Mouse (Mus musculus): ENCODE measurements at regions not wholly inside any gene's neighbourhood (a gene's known extent, or its start where the extent isn't known, plus 50 kb on each side); places are given as distances from the start of the nearest gene placed in this dataset.

DNA sequence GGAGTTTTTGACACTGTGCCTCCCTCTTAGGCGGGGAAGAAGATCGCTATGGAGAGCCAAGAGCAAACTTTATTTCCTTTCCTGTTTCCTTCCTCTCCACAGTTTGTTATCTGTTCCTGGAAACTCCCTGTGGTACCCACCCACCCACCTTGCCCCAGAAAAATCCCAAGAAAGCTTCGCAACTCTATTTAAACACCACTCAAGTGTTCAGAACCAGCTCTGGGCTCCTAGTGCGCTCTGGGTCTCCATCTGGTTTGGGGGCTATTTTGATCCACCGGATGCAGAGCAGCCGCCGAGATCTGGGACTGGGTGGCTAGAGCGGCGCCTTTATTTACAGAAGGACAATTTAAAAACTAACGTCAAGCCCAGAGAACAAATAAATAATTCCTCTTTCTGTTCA, 158.6 kb downstream of the Trim29 start:
- no peaks in the 10 kb centered on the region for H3K36me3 ChIP-seq
- H3K9me3 ChIP-seq, result no peaks in the 10 kb centered on the region
- H3K27ac ChIP-seq, result no peak overlapping the region
- H3K4me2 ChIP-seq, result no peak overlapping the region
- H3K27me3 ChIP-seq, result 0 out of 2 replicates have a peak, but pooled peaks cover 4% of the 10 kb centered on the region
- ATAC-seq (ENCODE audit: insufficient number of reproducible peaks, insufficient read depth, low FRiP score, low TSS enrichment, low read depth), result no peak
- H3K4me1 ChIP-seq, result peaks cover 14% of the 10 kb centered on the region
- no peak overlapping the region for H3K4me3 ChIP-seq
- WGBS, result 77% methylated on average over 10 of the region's 10 CpGs
- H3K9ac ChIP-seq, result no peak overlapping the region

DNA sequence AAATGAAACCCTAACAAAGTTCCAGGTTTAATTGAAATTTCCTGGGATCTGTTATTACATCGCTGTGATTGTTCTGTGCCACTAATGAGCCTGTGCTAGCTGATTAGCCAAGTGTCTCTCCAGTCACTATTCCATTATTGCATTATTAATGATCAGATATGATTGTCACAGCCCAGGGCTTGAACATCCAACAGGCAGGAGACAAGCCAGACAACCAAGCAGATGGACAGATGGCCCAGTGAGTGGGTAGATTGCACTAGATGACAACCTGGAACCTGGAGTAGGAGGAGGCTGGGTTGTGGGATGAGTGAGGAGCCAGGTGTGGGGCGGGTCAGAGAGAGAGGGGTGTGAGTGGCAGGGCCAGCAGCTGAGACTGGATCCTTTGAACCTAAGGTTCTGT, 161.6 kb downstream of the Trim29 start:
- H3K9ac ChIP-seq, result no peak overlapping the region
- no peak overlapping the region for H3K27ac ChIP-seq
- ATAC-seq (ENCODE audit: insufficient number of reproducible peaks, insufficient read depth, low FRiP score, low TSS enrichment, low read depth), result no peak
- no peak overlapping the region for H3K4me3 ChIP-seq
- H3K9me3 ChIP-seq, result no peaks in the 10 kb centered on the region
- no peaks in the 10 kb centered on the region for H3K36me3 ChIP-seq
- WGBS, result 62% methylated on average over 2 of the region's 2 CpGs
- H3K27me3 ChIP-seq, result no peaks in the 10 kb centered on the region; the same call in 1 of the 2 replicates
- no peak overlapping the region for H3K4me2 ChIP-seq
- H3K4me1 ChIP-seq, result peaks cover 17% of the 10 kb centered on the region

DNA sequence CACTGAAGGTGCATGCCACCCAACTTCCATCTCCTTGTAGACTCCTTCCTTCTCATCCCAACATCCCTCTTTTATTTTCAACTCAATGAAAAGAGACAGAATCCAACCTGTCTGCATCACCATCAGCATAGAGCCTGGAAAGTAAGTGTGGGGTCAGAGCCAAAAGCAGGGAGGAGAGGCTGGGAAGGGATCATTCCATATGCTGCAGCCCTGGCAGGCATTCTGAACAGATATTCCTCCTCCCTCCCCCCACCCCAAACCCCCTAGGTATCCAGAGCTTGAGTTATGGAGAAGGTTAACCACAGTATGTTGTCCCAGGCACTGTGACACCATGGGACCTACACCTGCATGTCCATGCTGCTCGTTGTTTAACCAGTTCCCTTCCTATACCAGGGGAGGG, 162.5 kb downstream of the Trim29 start:
- H3K4me1 ChIP-seq, result peaks cover 17% of the 10 kb centered on the region
- H3K9me3 ChIP-seq, result no peaks in the 10 kb centered on the region
- no peak overlapping the region for H3K27ac ChIP-seq
- H3K27me3 ChIP-seq, result no peaks in the 10 kb centered on the region; the same call in 1 of the 2 replicates
- no peak overlapping the region for H3K9ac ChIP-seq
- no peak for ATAC-seq (ENCODE audit: insufficient number of reproducible peaks, insufficient read depth, low FRiP score, low TSS enrichment, low read depth)
- no peak overlapping the region for H3K4me3 ChIP-seq
- H3K36me3 ChIP-seq, result no peaks in the 10 kb centered on the region
- H3K4me2 ChIP-seq, result no peak overlapping the region
- 68% methylated on average over 1 of the region's 1 CpGs for whole genome bisulfite sequencing

DNA sequence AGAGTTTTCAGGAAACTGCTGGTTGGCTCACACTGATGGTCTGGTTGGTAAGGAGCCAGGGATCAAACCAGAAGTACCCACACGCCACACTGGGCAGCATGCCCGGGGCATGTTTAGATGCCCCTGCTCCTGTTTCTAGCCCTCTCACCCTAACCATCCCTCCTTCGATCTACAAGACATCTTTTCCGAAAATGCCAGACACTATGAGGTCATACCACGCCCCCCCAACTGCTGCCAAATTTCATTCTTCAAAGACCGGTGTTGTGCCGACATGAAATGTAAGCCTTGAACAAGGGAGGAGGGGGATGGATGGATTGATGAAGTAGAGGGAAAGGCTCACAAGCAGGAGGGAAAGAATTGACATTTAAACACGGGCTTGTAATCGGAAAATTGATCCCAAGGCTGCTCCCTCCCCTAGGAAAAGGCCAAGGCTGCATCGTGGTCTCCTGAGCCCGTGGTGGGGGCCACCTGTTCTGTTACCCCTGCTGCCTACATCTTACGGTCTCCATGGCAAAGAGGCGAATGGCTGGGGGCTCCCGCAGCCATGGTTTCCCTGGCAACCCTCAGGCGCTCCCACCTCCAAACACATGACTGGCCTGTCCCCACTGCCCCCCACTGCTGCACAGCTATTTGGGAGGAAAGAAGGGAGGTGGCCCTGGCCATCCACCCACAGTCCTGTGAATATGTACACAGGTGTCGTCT, 163.1 kb downstream of the Trim29 start:
- Histone ChIP-seq H3K27ac (no peak overlapping the region), H3K4me3 (no peak overlapping the region), H3K36me3 (no peaks in the 10 kb centered on the region), H3K4me2 (no peak overlapping the region), H3K9me3 (no peaks in the 10 kb centered on the region), H3K27me3 (no peaks in the 10 kb centered on the region; the same call in 1 of the 2 replicates), H3K9ac (no peak overlapping the region), H3K4me1 (peaks cover 17% of the 10 kb centered on the region)
- no peak for ATAC-seq (ENCODE audit: insufficient number of reproducible peaks, insufficient read depth, low FRiP score, low TSS enrichment, low read depth)
- 53% methylated on average over 16 of the region's 16 CpGs for WGBS

DNA sequence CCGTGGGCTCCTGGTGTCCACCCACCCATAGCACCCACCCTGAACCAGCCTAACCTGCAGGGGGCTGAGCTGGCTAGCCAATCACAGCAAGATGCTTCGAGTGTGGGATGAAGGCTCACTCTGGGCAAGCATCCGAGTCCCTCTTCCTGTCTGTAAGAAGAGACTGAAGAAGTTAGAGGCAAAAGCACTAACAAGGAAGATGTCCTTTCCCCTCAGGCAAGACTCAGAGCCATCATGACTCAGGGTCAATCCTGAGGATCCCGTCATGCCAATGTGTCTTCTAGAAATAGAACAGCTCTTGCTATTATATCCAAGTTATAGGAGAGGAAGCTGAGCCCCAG, 163.6 kb downstream of the Trim29 start:
- H3K4me3 ChIP-seq, result no peak overlapping the region
- WGBS, result 60% methylated on average over 4 of the region's 4 CpGs
- H3K4me1 ChIP-seq, result peaks cover 17% of the 10 kb centered on the region
- no peaks in the 10 kb centered on the region for H3K9me3 ChIP-seq
- H3K27me3 ChIP-seq, result no peaks in the 10 kb centered on the region; the same call in 1 of the 2 replicates
- H3K9ac ChIP-seq, result no peak overlapping the region
- ATAC-seq (ENCODE audit: insufficient number of reproducible peaks, insufficient read depth, low FRiP score, low TSS enrichment, low read depth), result no peak
- H3K27ac ChIP-seq, result no peak overlapping the region
- H3K36me3 ChIP-seq, result no peaks in the 10 kb centered on the region
- no peak overlapping the region for H3K4me2 ChIP-seq

DNA sequence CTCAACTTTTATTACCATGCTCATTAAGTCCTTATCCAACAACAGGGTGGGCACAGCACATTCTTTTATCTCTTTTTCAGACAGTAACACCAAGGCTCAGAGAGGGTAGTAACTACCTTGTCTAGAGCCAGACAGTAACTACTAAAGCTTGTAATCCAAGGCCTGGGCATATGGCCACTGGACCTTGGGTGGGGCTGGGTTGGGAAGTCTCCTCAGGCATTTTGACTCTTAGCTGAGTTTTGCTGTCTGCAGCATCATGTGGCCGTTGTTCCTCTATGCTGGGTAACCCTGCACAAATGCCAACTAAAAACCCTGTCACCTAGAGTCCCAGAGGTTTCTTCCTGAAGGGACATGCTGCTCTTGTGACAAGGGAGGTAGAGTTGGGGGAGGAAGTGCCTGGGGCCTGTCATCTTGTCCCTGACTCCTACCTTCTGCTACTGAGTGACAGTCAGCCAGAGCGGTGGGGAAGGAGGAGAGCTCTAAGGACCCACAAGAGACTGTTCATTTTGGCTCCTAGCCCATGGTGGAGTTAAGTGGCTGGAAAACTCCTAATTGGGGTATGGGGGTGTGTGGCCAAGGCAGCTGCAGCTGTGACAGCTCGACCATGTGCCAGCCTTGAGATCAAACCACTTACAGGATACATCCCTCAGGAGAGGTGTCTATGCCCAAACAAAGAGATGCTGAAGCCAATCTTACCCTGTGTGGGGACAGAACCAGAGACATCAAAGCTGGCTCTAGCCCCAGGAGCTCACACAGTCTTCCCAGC, 170.4 kb downstream of the Trim29 start:
- no peaks in the 10 kb centered on the region for H3K36me3 ChIP-seq
- H3K27me3 ChIP-seq, result no peaks in the 10 kb centered on the region
- no peak overlapping the region for H3K9ac ChIP-seq
- no peak for ATAC-seq (ENCODE audit: insufficient number of reproducible peaks, insufficient read depth, low FRiP score, low TSS enrichment, low read depth)
- no peaks in the 10 kb centered on the region for H3K9me3 ChIP-seq
- H3K27ac ChIP-seq, result no peak overlapping the region
- H3K4me3 ChIP-seq, result no peak overlapping the region
- WGBS, result 63% methylated on average over 3 of the region's 3 CpGs
- H3K4me1 ChIP-seq, result no peaks in the 10 kb centered on the region
- no peak overlapping the region for H3K4me2 ChIP-seq

DNA sequence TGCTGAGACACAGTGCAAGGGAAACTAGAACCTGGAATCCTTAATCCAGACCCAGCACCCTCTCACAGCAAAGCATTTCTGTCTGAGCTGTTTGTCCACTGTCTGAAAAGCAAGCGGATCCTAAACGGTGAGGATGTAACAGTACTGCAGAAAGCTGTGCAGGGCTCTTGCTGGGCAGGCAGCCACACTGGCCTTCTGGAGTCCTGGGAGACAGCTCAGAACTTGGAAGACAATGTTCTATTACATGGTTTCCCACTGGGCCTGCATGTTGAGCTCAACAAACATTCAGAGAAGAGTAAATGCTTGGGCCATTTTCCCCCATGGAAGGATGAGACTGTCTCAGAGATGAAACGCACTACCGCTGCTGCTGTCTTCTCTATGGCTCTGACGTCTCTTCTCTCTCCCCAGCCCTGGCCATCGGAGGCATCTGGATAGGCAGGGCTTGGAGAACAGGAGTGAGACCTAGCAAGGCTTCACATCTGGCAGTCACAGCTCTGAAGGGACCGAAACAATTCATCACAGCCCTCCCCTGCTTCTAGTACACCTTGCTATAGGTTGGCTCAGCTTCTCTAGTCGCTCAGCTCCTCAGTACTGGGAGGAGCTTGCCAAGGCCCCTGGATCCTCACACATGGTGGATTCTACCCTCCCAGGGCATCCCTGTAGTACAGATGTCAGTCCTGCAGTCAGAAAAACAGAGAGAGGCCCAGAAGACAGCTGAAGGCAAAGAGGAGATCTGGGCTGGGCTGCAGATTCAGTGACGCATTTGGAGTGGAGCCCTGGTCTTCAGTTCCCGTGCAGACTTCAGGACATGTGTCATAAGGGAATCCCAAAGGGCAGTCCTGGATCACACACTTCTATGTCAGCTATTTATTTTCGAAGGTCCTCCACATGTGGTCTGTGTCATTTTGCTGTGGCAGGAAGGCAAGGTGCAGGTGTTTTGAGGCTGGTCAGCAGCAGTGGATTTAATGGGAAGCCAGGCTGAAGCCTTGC, 171.7 kb downstream of the Trim29 start:
- Histone ChIP-seq H3K4me1 (no peaks in the 10 kb centered on the region), H3K9me3 (no peaks in the 10 kb centered on the region)
- WGBS, result 76% methylated on average over 11 of the region's 11 CpGs

DNA sequence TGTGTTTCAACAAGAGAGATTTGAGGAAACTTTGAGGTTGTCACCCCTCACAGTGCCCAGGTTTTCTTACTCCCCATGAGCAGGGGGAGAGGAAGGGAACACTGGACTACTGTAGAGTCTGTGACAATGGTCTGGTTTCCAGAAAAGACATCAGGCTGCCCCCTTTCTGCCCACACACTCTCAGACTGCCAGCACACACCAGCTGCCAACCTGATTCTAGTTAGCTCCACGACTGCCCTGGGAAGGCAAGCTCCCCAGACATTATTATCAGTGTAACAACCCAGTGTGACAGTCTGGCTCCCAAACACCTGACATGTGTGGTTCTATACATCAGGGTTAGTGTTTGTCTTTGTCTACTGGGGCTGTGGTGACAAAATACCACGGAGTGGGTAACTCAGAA, 172.5 kb downstream of the Trim29 start:
- no peak overlapping the region for H3K27ac ChIP-seq
- H3K9ac ChIP-seq, result no peak overlapping the region
- H3K4me2 ChIP-seq, result no peak overlapping the region
- no peaks in the 10 kb centered on the region for H3K4me1 ChIP-seq
- H3K27me3 ChIP-seq, result no peaks in the 10 kb centered on the region
- 79% methylated on average over 2 of the region's 2 CpGs for WGBS
- no peaks in the 10 kb centered on the region for H3K9me3 ChIP-seq
- ATAC-seq (ENCODE audit: insufficient number of reproducible peaks, insufficient read depth, low FRiP score, low TSS enrichment, low read depth), result no peak
- no peak overlapping the region for H3K4me3 ChIP-seq
- no peaks in the 10 kb centered on the region for H3K36me3 ChIP-seq

More for the DNA sequence above, 171.7 kb downstream of the Trim29 start:
- H3K4me2 ChIP-seq, result no peak overlapping the region
- no peak for ATAC-seq (ENCODE audit: insufficient number of reproducible peaks, insufficient read depth, low FRiP score, low TSS enrichment, low read depth)
- no peaks in the 10 kb centered on the region for H3K27me3 ChIP-seq
- H3K36me3 ChIP-seq, result no peaks in the 10 kb centered on the region
- no peak overlapping the region for H3K4me3 ChIP-seq
- no peak overlapping the region for H3K27ac ChIP-seq
- H3K9ac ChIP-seq, result no peak overlapping the region

DNA sequence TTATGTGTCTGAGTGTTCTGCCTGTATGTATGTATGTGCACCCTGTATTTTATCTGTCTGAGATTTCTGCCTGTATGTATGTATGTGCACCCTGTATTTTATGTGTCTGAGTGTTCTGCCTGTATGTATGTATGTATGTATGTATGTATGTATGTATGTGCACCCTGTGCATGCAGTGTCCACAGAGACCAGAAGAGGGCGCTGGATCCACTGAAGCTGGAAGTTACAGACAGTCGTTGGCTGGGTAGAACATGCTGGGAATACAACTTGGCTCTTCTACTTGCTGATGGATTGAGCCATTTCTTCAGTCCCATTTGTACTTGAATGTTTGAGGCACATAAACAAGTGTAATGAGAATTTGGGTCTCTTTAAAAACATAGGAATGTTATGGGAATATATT, 173.3 kb downstream of the Trim29 start:
- H3K36me3 ChIP-seq, result no peaks in the 10 kb centered on the region
- H3K4me2 ChIP-seq, result no peak overlapping the region
- no peaks in the 10 kb centered on the region for H3K27me3 ChIP-seq
- H3K9ac ChIP-seq, result no peak overlapping the region
- no peak for ATAC-seq (ENCODE audit: insufficient number of reproducible peaks, insufficient read depth, low FRiP score, low TSS enrichment, low read depth)
- 82% methylated on average over 2 of the region's 2 CpGs for WGBS
- peaks cover 2% of the 10 kb centered on the region; the same call in 1 of the 2 replicates for H3K4me1 ChIP-seq
- H3K9me3 ChIP-seq, result no peaks in the 10 kb centered on the region
- H3K27ac ChIP-seq, result no peak overlapping the region
- H3K4me3 ChIP-seq, result no peak overlapping the region

DNA sequence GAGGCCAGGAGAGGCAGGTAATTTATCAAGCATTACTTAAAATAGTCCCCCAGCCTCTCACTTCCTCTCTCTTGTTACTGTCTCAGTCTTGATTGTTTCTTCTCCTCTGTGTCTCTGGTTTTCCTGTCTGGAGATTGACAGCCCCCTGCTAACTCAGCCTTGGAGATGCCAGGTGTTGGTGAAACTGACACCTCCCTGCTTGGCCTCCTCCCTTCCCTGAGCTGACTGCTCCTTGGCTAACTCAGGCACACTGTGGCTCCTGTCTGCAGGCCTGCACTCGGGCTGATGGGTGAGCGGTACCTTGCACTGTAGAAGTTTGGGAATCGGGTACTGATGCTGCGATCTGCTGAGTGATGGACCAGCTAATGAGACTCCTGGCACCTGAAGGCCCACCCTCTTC, 176.1 kb downstream of the Trim29 start:
- H3K9ac ChIP-seq, result no peak overlapping the region
- ATAC-seq (ENCODE audit: insufficient number of reproducible peaks, insufficient read depth, low FRiP score, low TSS enrichment, low read depth), result no peak
- H3K9me3 ChIP-seq, result no peaks in the 10 kb centered on the region
- no peak overlapping the region for H3K27ac ChIP-seq
- H3K4me3 ChIP-seq, result no peak overlapping the region
- no peaks in the 10 kb centered on the region for H3K36me3 ChIP-seq
- peaks cover 7% of the 10 kb centered on the region for H3K4me1 ChIP-seq
- WGBS, result 66% methylated on average over 4 of the region's 4 CpGs
- H3K27me3 ChIP-seq, result no peaks in the 10 kb centered on the region
- no peak overlapping the region for H3K4me2 ChIP-seq

DNA sequence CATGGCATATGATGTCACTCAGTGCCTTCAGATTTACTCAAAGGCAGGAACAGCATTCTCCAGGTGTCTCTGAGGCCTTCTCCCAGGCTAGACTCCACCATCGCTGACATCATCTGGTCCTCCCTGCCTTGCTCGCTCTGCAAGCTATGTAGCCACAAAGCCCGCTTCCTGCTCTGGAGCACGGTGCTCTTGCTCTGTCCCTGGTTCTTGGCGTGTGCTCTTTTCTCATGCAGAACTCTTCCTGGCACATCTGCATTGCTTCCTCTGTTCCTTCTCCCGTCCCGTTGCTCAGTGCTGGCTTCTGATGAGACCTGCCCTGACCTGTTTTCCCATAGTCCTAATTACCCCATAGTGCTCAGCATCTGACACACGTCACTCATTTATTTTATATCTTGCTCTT, 178.6 kb downstream of the Trim29 start:
- no peak overlapping the region for H3K9ac ChIP-seq

More for the DNA sequence above, 178.6 kb downstream of the Trim29 start:
- H3K36me3 ChIP-seq, result no peaks in the 10 kb centered on the region
- H3K4me2 ChIP-seq, result no peak overlapping the region
- H3K4me1 ChIP-seq, result peaks cover 21% of the 10 kb centered on the region
- WGBS, result 54% methylated on average over 8 of the region's 8 CpGs
- no peak for ATAC-seq (ENCODE audit: insufficient number of reproducible peaks, insufficient read depth, low FRiP score, low TSS enrichment, low read depth)
- H3K9me3 ChIP-seq, result no peaks in the 10 kb centered on the region
- no peak overlapping the region for H3K27ac ChIP-seq
- H3K4me3 ChIP-seq, result no peak overlapping the region
- H3K27me3 ChIP-seq, result no peaks in the 10 kb centered on the region
